Mouse (Mus musculus): ENCODE data around the gene Snrk.

Gene Snrk

GRCm38 (mm10) chr9:122107701-122108375 lies 9.2 kb upstream of the Snrk start:
- DNase-seq (ENCODE audit: low spot score), result no peak

- DNase-seq (ENCODE audit: low spot score), result no peak
Measured at GRCm38 (mm10) chr9:122109553-122110225, 7.4 kb upstream of the Snrk start.

- no peak for DNase-seq (ENCODE audit: low spot score)
Measured at GRCm38 (mm10) chr9:122110508-122110907, 6.6 kb upstream of the Snrk start.

- no peak for DNase-seq (ENCODE audit: low spot score)
Measured at GRCm38 (mm10) chr9:122110921-122111320, 6.1 kb upstream of the Snrk start.

- DNase-seq (ENCODE audit: low spot score), result no peak
Measured at GRCm38 (mm10) chr9:122115552-122115951, 1.5 kb upstream of the Snrk start.

- DNase-seq (ENCODE audit: low spot score), result no peak
Measured at GRCm38 (mm10) chr9:122116359-122116758, 707 bp upstream of the Snrk start.

- peak; percentile 15 for DNase-seq (ENCODE audit: low spot score)
Measured at GRCm38 (mm10) chr9:122117692-122118529, 845 bp downstream of the Snrk start.

GRCm38 (mm10) chr9:122120089-122120488 lies 3.0 kb downstream of the Snrk start:
- peak; percentile 24 for DNase-seq (ENCODE audit: low spot score)

- DNase-seq (ENCODE audit: low spot score), result no peak
Measured at GRCm38 (mm10) chr9:122122113-122122512, 5.0 kb downstream of the Snrk start.

- no peak for DNase-seq (ENCODE audit: low spot score)
Measured at GRCm38 (mm10) chr9:122123181-122123580, 6.1 kb downstream of the Snrk start.

GRCm38 (mm10) chr9:122125723-122126290 lies 8.7 kb downstream of the Snrk start:
- DNase-seq (ENCODE audit: low spot score), result no peak

GRCm38 (mm10) chr9:122126790-122127189 lies 9.7 kb downstream of the Snrk start:
- DNase-seq (ENCODE audit: low spot score), result no peak

GRCm38 (mm10) chr9:122127271-122127785 lies 10.3 kb downstream of the Snrk start:
- no peak for DNase-seq (ENCODE audit: low spot score)

- DNase-seq (ENCODE audit: low spot score), result peak; percentile 47
Measured at GRCm38 (mm10) chr9:122128686-122129085, 11.6 kb downstream of the Snrk start.

GRCm38 (mm10) chr9:122130666-122131065 lies 13.6 kb downstream of the Snrk start:
- DNase-seq (ENCODE audit: low spot score), result no peak

GRCm38 (mm10) chr9:122132145-122132544 lies 15.1 kb downstream of the Snrk start:
- no peak for DNase-seq (ENCODE audit: low spot score)

GRCm38 (mm10) chr9:122135095-122135884 lies 18.2 kb downstream of the Snrk start:
- no peak for DNase-seq (ENCODE audit: low spot score)

GRCm38 (mm10) chr9:122135885-122136170 lies 18.8 kb downstream of the Snrk start:
- DNase-seq (ENCODE audit: low spot score), result no peak

GRCm38 (mm10) chr9:122137960-122138359 lies 20.9 kb downstream of the Snrk start:
- DNase-seq (ENCODE audit: low spot score), result no peak

- DNase-seq (ENCODE audit: low spot score), result no peak
Measured at GRCm38 (mm10) chr9:122138371-122139029, 21.4 kb downstream of the Snrk start.

GRCm38 (mm10) chr9:122139236-122139635 lies 22.2 kb downstream of the Snrk start:
- no peak for DNase-seq (ENCODE audit: low spot score)
